Mouse (Mus musculus): ENCODE results near the gene Timm13. TPM values are rescaled to one million over a fixed set of nuclear protein-coding genes. Genes with fewer than 3 reads are reported as not detected.

The Timm13 gene
- polyA plus RNA-seq, 1 experiment from 2014 or later, result 393 TPM

DNA sequence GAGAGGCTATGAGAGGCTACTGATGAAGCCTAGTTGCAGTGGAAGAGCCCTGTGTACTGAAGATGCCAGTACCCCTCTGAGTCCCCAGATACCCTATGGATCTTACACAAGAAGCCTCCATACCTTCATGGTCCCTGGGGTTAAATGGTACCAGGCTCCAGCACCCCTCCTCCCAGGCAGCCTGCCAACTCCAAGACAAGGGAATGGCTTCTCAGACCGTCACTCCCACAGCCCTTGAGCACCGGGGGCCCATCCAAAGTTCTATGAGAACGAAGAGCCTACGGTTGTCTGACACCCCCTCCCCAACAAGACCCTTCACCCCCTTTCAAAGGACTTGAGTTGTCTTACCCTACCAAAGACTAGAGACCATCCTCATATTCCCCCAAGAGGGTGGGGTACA, 15.0 kb upstream of the Timm13 start:
- H3K27ac ChIP-seq (ENCODE audit: low read depth), result no peak overlapping the region
- H3K9ac ChIP-seq (ENCODE audit: low read length), result no peak overlapping the region
- DNase-seq (ENCODE audit: low spot score) (no peak), ATAC-seq (replicated peaks; ENCODE audit: low FRiP score, low TSS enrichment, low read depth) (no peak)
- no peaks in the 10 kb centered on the region for H3K9me3 ChIP-seq (ENCODE audit: control insufficient read depth, low read length)
- H3K4me2 ChIP-seq (ENCODE audit: low read length), result no peak overlapping the region
- no peak overlapping the region for H3K4me3 ChIP-seq (ENCODE audit: low read depth, low read length)
- peaks cover 7% of the 10 kb centered on the region; the same call in 1 of the 2 replicates for H3K4me1 ChIP-seq (replicated peaks; ENCODE audit: control insufficient read depth, insufficient read depth, low read length)
- WGBS, result 72% methylated on average over 4 of the region's 4 CpGs
- no peaks in the 10 kb centered on the region for H3K27me3 ChIP-seq (replicated peaks; ENCODE audit: control insufficient read depth, insufficient read depth, low read length)
- H3K36me3 ChIP-seq (ENCODE audit: control insufficient read depth, insufficient read depth, low read length), result peaks cover 27% of the 10 kb centered on the region

DNA sequence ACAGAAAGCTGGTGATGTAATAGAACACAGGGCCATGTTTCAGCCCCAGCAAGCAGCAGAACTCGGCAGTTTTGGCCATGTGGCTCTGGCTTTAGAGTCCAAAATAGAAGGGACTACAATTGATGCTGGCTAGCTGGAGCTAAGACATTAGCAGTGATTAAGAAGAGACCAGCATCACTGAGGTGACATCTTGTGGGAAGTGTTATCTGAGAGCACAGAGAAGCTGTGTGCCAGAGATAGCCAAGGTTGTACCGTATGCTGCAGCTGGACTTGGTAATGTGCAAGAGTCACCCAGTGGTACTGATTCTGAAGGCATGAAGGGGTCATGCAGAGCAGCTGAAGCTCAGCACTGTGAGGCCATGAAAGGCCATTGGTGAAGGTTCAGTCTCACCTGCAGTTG, 14.5 kb upstream of the Timm13 start:
- Histone ChIP-seq H3K4me2 (ENCODE audit: low read length) (no peak overlapping the region), H3K9ac (ENCODE audit: low read length) (no peak overlapping the region), H3K4me1 (replicated peaks; ENCODE audit: control insufficient read depth, insufficient read depth, low read length) (peaks cover 7% of the 10 kb centered on the region; the same call in 1 of the 2 replicates), H3K36me3 (ENCODE audit: control insufficient read depth, insufficient read depth, low read length) (peaks cover 32% of the 10 kb centered on the region), H3K4me3 (ENCODE audit: low read depth, low read length) (no peak overlapping the region), H3K9me3 (ENCODE audit: control insufficient read depth, low read length) (no peaks in the 10 kb centered on the region), H3K27ac (ENCODE audit: low read depth) (no peak overlapping the region), H3K27me3 (replicated peaks; ENCODE audit: control insufficient read depth, insufficient read depth, low read length) (no peaks in the 10 kb centered on the region)
- DNase-seq (ENCODE audit: low spot score) (no peak), ATAC-seq (replicated peaks; ENCODE audit: low FRiP score, low TSS enrichment, low read depth) (no peak)
- WGBS, result 78% methylated on average over 2 of the region's 2 CpGs

DNA sequence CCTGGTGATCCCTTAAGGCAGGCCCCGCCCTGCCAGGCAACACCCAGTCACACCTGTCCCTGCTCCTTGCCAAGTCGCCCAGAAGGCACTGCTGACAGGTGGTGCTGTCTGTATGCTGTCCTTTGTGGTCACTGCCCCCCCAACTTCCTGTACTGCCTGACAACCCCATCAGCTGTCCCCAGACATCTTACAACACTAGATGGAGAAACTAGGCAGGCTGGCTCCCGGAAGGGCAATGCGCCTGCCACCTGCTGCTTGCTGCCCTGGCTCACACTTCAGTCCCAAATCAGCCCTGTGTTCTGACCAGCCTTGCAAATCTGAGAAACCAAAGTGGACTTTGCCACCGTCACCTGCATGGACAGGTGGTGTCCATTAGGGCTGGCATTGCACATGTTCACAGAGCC, 13.5 kb upstream of the Timm13 start:
- DNase-seq (ENCODE audit: low spot score) (no peak), ATAC-seq (replicated peaks; ENCODE audit: low FRiP score, low TSS enrichment, low read depth) (no peak)
- Histone ChIP-seq H3K4me3 (ENCODE audit: low read depth, low read length) (no peak overlapping the region), H3K27ac (ENCODE audit: low read depth) (no peak overlapping the region), H3K27me3 (replicated peaks; ENCODE audit: control insufficient read depth, insufficient read depth, low read length) (no peaks in the 10 kb centered on the region), H3K4me2 (ENCODE audit: low read length) (no peak overlapping the region), H3K9ac (ENCODE audit: low read length) (no peak overlapping the region), H3K9me3 (ENCODE audit: control insufficient read depth, low read length) (no peaks in the 10 kb centered on the region), H3K36me3 (ENCODE audit: control insufficient read depth, insufficient read depth, low read length) (peaks cover 42% of the 10 kb centered on the region), H3K4me1 (replicated peaks; ENCODE audit: control insufficient read depth, insufficient read depth, low read length) (peaks cover 7% of the 10 kb centered on the region; the same call in 1 of the 2 replicates)
- 89% methylated on average over 5 of the region's 5 CpGs for WGBS

DNA sequence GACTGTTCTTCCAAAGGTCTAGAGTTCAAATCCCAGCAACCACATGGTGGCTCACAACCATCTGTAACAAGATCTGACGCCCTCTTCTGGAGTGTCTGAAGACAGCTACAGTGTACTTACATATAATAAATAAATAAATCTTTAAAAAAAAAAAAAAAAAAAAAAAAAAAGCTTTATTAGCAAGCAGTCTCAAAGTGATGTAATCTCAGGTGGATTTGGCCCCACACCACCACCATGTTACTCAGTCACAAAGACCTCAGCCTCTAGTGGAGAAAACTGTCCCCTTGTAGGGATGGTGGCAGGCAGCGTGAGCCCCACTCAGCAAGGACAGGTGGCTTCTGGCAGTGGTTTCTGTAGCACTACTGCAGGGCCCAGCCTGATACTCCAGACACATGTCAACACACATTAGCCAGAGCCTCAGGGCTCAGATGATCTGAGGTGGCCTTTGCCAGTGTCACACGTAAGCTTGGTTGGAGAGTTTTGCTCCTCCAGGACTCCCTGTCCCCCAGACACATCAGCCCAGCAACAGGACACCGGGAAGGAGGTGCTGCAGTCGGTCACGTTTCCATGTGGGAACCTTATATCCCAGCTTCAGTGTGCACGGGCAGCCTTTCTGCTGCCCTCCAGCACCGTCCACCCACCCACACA, 12.7 kb upstream of the Timm13 start:
- no peak overlapping the region for H3K4me3 ChIP-seq (ENCODE audit: low read depth, low read length)
- ATAC-seq (replicated peaks; ENCODE audit: low FRiP score, low TSS enrichment, low read depth) (no peak), DNase-seq (ENCODE audit: low spot score) (no peak)
- no peak overlapping the region for H3K27ac ChIP-seq (ENCODE audit: low read depth)
- WGBS, result 94% methylated on average over 7 of the region's 8 CpGs
- H3K4me1 ChIP-seq (replicated peaks; ENCODE audit: control insufficient read depth, insufficient read depth, low read length), result peaks cover 7% of the 10 kb centered on the region; the same call in 1 of the 2 replicates
- H3K27me3 ChIP-seq (replicated peaks; ENCODE audit: control insufficient read depth, insufficient read depth, low read length), result no peaks in the 10 kb centered on the region
- H3K9me3 ChIP-seq (ENCODE audit: control insufficient read depth, low read length), result no peaks in the 10 kb centered on the region
- no peak overlapping the region for H3K4me2 ChIP-seq (ENCODE audit: low read length)
- no peak overlapping the region for H3K9ac ChIP-seq (ENCODE audit: low read length)
- peaks cover 49% of the 10 kb centered on the region for H3K36me3 ChIP-seq (ENCODE audit: control insufficient read depth, insufficient read depth, low read length)

DNA sequence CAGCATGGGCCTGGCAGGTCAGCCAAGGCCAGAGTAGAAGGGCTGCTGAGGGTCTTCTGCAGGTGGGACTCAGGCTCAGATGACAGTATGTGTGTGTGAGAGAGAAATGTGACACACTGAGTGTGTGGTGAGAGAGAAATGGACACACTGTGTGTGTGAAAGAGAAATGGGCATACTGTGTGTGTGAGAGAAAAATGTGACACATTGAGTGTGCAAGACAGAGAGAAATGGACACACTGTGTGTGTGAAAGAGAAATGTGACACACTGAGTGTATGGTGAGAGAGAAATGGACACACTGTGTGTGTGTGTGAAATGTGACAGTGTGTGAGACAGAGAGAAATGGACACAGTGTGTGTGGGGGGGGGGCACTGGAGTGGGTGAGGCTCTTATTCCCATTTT, 11.1 kb upstream of the Timm13 start:
- Histone ChIP-seq H3K27me3 (replicated peaks; ENCODE audit: control insufficient read depth, insufficient read depth, low read length) (no peaks in the 10 kb centered on the region), H3K4me1 (replicated peaks; ENCODE audit: control insufficient read depth, insufficient read depth, low read length) (no peaks in the 10 kb centered on the region), H3K36me3 (ENCODE audit: control insufficient read depth, insufficient read depth, low read length) (peaks cover 65% of the 10 kb centered on the region), H3K27ac (ENCODE audit: low read depth) (no peak overlapping the region), H3K4me3 (ENCODE audit: low read depth, low read length) (no peak overlapping the region), H3K9me3 (ENCODE audit: control insufficient read depth, low read length) (no peaks in the 10 kb centered on the region), H3K9ac (ENCODE audit: low read length) (no peak overlapping the region), H3K4me2 (ENCODE audit: low read length) (no peak overlapping the region)
- ATAC-seq (replicated peaks; ENCODE audit: low FRiP score, low TSS enrichment, low read depth) (no peak), DNase-seq (ENCODE audit: low spot score) (no peak)

DNA sequence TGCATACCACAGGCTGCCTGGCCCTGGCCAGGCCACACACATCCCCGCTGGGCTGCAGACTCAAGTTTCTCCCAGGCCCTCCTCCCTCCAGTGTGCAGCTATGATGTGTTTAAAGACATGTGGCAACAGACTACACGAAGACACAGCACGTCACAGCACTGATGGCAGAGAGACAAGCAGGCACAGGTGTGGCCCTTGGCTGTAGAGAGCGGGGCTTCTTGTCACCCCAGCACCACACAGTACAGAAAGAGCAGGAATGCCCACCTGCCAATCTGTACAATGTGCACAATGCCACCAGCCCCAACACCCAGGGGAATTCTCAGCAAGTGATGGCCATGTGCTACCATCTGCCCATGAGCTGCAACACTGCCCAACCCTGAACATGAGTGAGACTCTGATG, 10.6 kb upstream of the Timm13 start:
- H3K27ac ChIP-seq (ENCODE audit: low read depth), result no peak overlapping the region
- WGBS, result 93% methylated on average over 4 of the region's 4 CpGs
- ATAC-seq (replicated peaks; ENCODE audit: low FRiP score, low TSS enrichment, low read depth) (no peak), DNase-seq (ENCODE audit: low spot score) (no peak)
- H3K4me2 ChIP-seq (ENCODE audit: low read length), result no peak overlapping the region
- no peak overlapping the region for H3K9ac ChIP-seq (ENCODE audit: low read length)
- no peaks in the 10 kb centered on the region for H3K9me3 ChIP-seq (ENCODE audit: control insufficient read depth, low read length)
- no peaks in the 10 kb centered on the region for H3K27me3 ChIP-seq (replicated peaks; ENCODE audit: control insufficient read depth, insufficient read depth, low read length)
- H3K36me3 ChIP-seq (ENCODE audit: control insufficient read depth, insufficient read depth, low read length), result peaks cover 67% of the 10 kb centered on the region
- no peaks in the 10 kb centered on the region for H3K4me1 ChIP-seq (replicated peaks; ENCODE audit: control insufficient read depth, insufficient read depth, low read length)
- no peak overlapping the region for H3K4me3 ChIP-seq (ENCODE audit: low read depth, low read length)

DNA sequence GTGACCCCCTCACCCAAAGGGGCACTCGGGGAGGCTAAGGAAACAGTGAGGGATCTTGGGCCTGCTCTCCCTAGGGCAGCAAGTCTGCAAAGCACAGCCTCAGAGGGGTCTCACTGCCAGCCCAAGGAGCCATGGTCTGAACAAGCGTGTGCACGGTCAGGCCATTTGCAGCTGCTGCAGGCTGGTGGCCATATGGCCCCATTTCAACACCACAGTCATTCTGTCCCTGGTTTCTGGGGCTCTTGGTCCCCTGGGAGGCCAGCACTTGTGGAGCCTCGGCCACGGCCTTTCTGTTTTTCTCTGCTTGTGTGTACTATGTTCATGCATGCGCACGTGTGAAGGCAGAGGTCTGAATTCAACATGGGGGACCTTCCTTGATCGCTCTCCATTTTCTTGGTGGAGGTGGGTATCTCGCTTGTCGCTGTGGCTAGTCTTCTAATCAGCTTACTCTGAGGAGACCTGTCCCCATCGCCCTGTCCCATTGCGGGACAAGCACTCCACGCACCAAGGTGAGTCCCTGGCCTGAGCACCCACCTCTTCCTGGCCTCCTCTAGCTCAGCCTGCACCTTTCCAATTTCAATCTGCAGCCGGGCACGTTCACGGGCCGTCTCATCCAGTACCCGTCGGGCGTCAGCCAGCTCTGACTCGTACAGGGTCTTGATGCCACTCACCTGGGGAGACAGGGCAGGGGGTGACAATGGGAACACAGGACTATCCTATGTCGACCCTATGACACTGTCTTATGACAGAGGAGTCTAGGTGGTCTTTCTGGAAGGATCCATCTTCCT, 8.8 kb upstream of the Timm13 start:
- Histone ChIP-seq H3K36me3 (ENCODE audit: control insufficient read depth, insufficient read depth, low read length) (peaks cover 78% of the 10 kb centered on the region), H3K27ac (ENCODE audit: low read depth) (no peak overlapping the region), H3K4me2 (ENCODE audit: low read length) (no peak overlapping the region), H3K9ac (ENCODE audit: low read length) (no peak overlapping the region), H3K9me3 (ENCODE audit: control insufficient read depth, low read length) (no peaks in the 10 kb centered on the region), H3K27me3 (replicated peaks; ENCODE audit: control insufficient read depth, insufficient read depth, low read length) (no peaks in the 10 kb centered on the region), H3K4me3 (ENCODE audit: low read depth, low read length) (no peak overlapping the region), H3K4me1 (replicated peaks; ENCODE audit: control insufficient read depth, insufficient read depth, low read length) (no peaks in the 10 kb centered on the region)
- 94% methylated on average over 22 of the region's 22 CpGs for WGBS
- ATAC-seq (replicated peaks; ENCODE audit: low FRiP score, low TSS enrichment, low read depth) (no peak), DNase-seq (ENCODE audit: low spot score) (no peak)

DNA sequence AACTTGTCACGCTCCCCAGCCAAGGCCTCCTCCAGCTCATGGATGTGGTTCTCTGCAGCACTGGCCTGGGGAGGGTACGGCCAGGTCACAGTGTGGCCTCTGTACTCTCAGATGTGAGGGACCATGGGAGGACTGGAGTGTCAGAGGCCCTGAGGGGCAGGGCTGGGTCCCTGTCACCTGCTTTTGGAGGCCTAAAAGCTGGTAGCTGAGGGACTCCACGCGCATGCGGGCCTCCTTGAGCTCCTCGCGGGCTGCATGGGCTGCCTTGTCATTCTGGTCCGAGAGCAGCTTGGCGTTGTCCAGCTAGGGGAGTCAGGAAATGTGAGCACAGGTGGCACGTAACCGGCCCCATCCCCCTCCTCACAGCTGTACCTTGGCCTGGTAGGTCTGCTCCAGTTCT, 3.9 kb upstream of the Timm13 start:
- H3K36me3 ChIP-seq (ENCODE audit: control insufficient read depth, insufficient read depth, low read length), result peaks cover 75% of the 10 kb centered on the region
- no peak overlapping the region for H3K27ac ChIP-seq (ENCODE audit: low read depth)
- ATAC-seq (replicated peaks; ENCODE audit: low FRiP score, low TSS enrichment, low read depth) (no peak), DNase-seq (ENCODE audit: low spot score) (no peak)
- H3K4me3 ChIP-seq (ENCODE audit: low read depth, low read length), result no peak overlapping the region
- H3K9me3 ChIP-seq (ENCODE audit: control insufficient read depth, low read length), result no peaks in the 10 kb centered on the region
- no peaks in the 10 kb centered on the region for H3K27me3 ChIP-seq (replicated peaks; ENCODE audit: control insufficient read depth, insufficient read depth, low read length)
- no peak overlapping the region for H3K9ac ChIP-seq (ENCODE audit: low read length)
- no peak overlapping the region for H3K4me2 ChIP-seq (ENCODE audit: low read length)
- 92% methylated on average over 11 of the region's 11 CpGs for WGBS
- H3K4me1 ChIP-seq (replicated peaks; ENCODE audit: control insufficient read depth, insufficient read depth, low read length), result peaks cover 2% of the 10 kb centered on the region

Data from intestine, embryonic 14.5 days (tissue).